Mouse (Mus musculus): Measurements from ENCODE around the gene Rlbp1.

GRCm38 (mm10) chr7:79398426-79398825 is 11.6 kb upstream of the Rlbp1 start:
- no peak for TF ChIP-seq POLR2A (IDR thresholded peaks at IDR 0.05; ENCODE audit: insufficient read length, low read depth)
- no peak for TF ChIP-seq MAX (IDR thresholded peaks at IDR 0.05; ENCODE audit: low read depth)
- no peak for TF ChIP-seq TCF12 (IDR thresholded peaks at IDR 0.05; ENCODE audit: insufficient read depth, poor library complexity, severe bottlenecking)
- no peak for TF ChIP-seq USF1 (IDR thresholded peaks at IDR 0.05; ENCODE audit: low read depth)
- no peak for TF ChIP-seq TCF3 (IDR thresholded peaks at IDR 0.05; ENCODE audit: insufficient read length, low read depth)
- TF ChIP-seq E2F4 (IDR thresholded peaks at IDR 0.05; ENCODE audit: insufficient read depth) = no peak
- no peak for TF ChIP-seq MYOD1 (IDR thresholded peaks at IDR 0.05; ENCODE audit: control insufficient read depth in 1 of 3, insufficient read length in 2 of 3, low read depth in 2 of 3)
- no peak for TF ChIP-seq POLR2AphosphoS2 (IDR thresholded peaks at IDR 0.05; ENCODE audit: insufficient read length, low read depth)
- no peak for TF ChIP-seq REST (IDR thresholded peaks at IDR 0.05; ENCODE audit: insufficient read depth, insufficient read length)
- no peak for TF ChIP-seq SRF (IDR thresholded peaks at IDR 0.05; ENCODE audit: control insufficient read depth, insufficient read length, low read depth)
- TF ChIP-seq CEBPB (IDR thresholded peaks at IDR 0.05; ENCODE audit: insufficient read depth, poor library complexity, severe bottlenecking) = no peak
- TF ChIP-seq MYOG (IDR thresholded peaks at IDR 0.05; ENCODE audit: control insufficient read depth in 1 of 3, insufficient read depth in 1 of 3, insufficient read length in 2 of 3, low read depth in 2 of 3) = no peak

Data from myocyte (in vitro differentiated cells).